Mouse (Mus musculus) heart, postnatal 36 days (tissue): ENCODE measurements around the gene Schip1. TPM values are rescaled to one million over a fixed set of nuclear protein-coding genes. Genes with fewer than 3 reads are reported as not detected.
A peak's percentile ranks its signal among the peaks of the same experiment; 100 is the strongest.

Experiments used
- DNase-seq, 2 experiments: peaks; one replicate each; pipeline ENCODE4 v3.0.0; 2021 to 2022
- intact Hi-C: fragments of 180-260 bp; cut with DNase I; formaldehyde crosslinking; loops from one replicate; pipeline ENCODE4 v1.15.1; 2025
- total RNA-seq, 2 experiments: library from RNA; stranded (reverse); gene quantifications; 2 replicates each; pipeline ENCODE4 v1.2.3; 2021

Schip1 gene
- total RNA-seq, 2 experiments from 2014 or later = 178 to 194 TPM

DNA sequence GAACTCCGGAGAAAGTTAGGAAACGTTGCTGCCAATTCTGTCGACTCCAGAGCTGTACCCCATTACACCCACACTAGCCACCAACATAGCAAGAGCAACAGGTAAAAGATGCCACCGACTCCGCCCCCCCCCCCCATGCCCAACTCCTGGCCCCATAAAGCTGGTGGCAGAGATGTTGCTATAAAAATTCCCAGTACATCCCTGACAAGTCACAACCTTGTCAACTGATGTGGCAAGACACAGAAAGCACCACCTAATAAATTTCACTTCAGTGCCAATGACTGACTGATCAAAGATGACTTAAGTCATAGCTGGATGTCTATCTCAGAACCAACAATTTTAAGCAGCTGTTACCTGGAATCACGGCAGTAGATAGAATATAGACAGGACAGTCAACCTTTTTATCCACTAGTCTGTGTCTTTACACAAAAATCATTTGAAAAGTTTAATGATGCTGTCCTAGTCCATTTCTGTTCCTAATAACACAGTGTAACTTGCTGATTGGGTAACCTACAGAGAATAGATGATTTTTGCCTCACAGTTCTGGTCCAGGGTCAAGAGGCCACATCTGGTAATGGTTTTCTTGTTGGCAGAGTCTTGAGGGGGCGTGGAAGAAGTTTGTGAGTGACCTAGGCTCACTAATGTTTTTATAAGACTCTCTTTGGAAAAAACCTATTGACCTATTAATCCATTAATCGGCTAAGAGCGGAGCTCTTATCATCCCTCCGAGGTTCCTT is 389.3 kb downstream of the Schip1 start:
- intact Hi-C loops = no loop called here
- DNase-seq = no peak

- no peak for DNase-seq
- intact Hi-C loops = loop anchor here (10.0 kb wide), 1 partner anchor 412 kb away; no protein-coding TSS in a partner anchor
Measured at GRCm38 (mm10) chr3:68466643-68467042, 402.0 kb downstream of the Schip1 start.

- intact Hi-C loops = loop anchor here (2.0 to 10.0 kb wide), 2 partner anchors 27 to 413 kb away; no protein-coding TSS in a partner anchor
- DNase-seq = peak; percentile 20 to 25
Measured at GRCm38 (mm10) chr3:68467941-68468687, 403.5 kb downstream of the Schip1 start.

DNA sequence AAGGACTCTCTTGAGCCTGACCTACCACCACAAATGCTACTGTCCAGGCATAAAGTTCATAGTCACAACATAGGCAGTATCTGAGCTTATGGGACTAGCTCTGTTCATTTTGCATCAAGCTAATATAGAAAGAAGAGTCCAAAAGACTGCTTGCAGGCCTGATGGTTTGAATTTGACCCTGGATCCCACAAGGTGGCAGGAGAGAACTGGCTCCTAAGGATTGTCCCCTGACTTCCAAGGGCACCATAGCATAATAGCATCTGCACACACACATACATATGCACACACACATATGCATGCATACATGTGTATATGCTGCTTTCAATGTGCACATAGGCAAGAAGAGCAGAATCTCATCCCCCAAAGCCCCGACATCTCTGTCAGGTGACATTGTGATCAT is 405.0 kb downstream of the Schip1 start:
- DNase-seq = no peak
- intact Hi-C loops = loop anchor here (1.0 to 10.0 kb wide), 3 partner anchors 25 to 415 kb away; no protein-coding TSS in a partner anchor

DNA sequence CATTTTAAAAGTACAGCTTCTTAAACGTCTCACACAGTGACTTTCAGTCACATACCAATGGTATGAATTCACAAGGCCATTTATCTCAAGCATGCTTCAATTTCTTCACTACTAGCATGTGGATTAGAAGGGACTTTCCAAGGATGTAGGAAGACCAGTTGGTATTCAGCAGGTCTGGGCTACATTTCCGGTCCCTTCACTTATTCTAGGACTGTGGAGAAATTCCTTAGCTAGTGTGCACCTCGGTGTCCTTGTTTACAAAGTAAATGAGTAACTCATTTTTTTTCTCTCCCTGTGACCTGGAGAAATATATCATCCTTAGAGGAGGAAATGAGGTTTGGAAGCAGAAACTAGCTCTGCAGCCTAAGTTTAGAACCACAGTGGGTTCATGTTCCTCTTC is 405.5 kb downstream of the Schip1 start:
- intact Hi-C loops = loop anchor here (1.0 kb wide), 1 partner anchor 73 kb away; no protein-coding TSS in a partner anchor
- DNase-seq = no peak

- no peak for DNase-seq
Measured at GRCm38 (mm10) chr3:68470622-68471021, 406.0 kb downstream of the Schip1 start.

GRCm38 (mm10) chr3:68476336-68476735 is 411.7 kb downstream of the Schip1 start:
- intact Hi-C loops = no loop called here

More at GRCm38 (mm10) chr3:68470622-68471021, 406.0 kb downstream of the Schip1 start:
- intact Hi-C loops = loop anchor here (1.0 kb wide), 1 partner anchor 73 kb away; no protein-coding TSS in a partner anchor

DNA sequence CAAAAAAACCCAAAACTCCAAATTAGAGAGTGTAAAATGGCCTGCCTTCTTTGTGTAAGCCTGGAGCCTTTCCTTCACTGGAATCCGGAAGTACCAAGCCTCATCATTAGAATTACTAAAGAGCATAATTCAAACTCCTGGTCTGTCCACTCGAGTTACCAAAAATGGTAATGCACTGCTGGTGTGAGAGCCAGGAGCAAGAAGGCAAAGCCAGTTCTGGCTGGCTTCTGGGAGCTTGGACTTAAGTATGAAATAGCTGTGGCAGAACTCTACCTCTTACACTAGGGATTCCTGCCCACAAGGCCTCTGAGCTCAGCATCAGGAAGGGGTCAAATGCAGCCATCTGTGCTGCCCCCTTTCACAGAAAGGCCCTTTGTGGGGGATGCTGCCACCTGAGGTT is 412.9 kb downstream of the Schip1 start:
- no peak for DNase-seq
- intact Hi-C loops = no loop called here

More at GRCm38 (mm10) chr3:68476336-68476735, 411.7 kb downstream of the Schip1 start:
- no peak for DNase-seq

- intact Hi-C loops = no loop called here
- no peak for DNase-seq
Measured at GRCm38 (mm10) chr3:68479266-68479665, 414.7 kb downstream of the Schip1 start.

DNA sequence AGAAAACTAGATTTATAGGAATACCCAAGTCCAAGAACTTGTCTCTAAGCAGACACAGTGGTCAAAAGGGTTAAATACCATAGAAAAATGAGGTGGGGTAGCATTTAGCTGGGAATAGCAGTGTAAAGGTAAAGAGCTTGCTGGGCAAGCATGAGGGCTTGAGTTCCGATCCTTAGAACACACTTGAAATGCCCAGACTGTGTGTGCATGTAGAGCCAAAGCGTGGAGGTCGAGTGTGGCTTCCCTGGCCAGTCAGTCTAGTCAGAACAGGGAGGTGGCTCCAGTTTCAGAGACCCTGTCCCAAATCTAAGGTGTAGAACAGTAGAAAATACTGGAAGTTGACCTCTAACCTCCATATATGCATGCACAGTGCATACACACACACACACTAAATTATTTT is 418.9 kb downstream of the Schip1 start:
- no peak for DNase-seq
- intact Hi-C loops = no loop called here

GRCm38 (mm10) chr3:68484021-68484420 is 419.4 kb downstream of the Schip1 start:
- intact Hi-C loops = no loop called here
- DNase-seq = no peak

GRCm38 (mm10) chr3:68484561-68484960 is 420.0 kb downstream of the Schip1 start:
- no peak for DNase-seq
- intact Hi-C loops = no loop called here

DNA sequence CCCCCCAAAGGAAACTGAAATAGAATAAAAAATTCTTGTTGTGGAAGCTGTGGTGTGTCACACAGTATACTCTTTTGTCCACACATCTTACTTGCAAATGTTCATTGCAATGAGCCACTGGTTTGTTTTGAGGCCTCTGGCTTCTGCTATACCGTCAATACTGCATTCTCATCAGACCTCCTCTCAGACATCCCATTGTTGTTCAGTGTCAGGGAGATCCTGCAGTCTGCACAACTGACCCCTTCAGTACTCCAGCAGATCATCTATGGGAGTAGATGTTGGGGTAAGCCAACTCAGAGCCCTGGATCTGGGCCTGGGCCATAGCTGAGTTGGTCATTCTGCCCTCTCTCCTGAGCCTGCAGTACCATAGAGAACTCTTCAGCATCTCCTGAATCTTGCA is 423.0 kb downstream of the Schip1 start:
- intact Hi-C loops = no loop called here
- DNase-seq = no peak

GRCm38 (mm10) chr3:68488316-68488715 is 423.7 kb downstream of the Schip1 start:
- DNase-seq = no peak
- intact Hi-C loops = no loop called here

GRCm38 (mm10) chr3:68491516-68491915 is 426.9 kb downstream of the Schip1 start:
- intact Hi-C loops = loop anchor here (10.0 kb wide), 1 partner anchor 513 kb away; the partner anchor contains the start of genes Ift80 and Smc4
- DNase-seq = no peak

DNA sequence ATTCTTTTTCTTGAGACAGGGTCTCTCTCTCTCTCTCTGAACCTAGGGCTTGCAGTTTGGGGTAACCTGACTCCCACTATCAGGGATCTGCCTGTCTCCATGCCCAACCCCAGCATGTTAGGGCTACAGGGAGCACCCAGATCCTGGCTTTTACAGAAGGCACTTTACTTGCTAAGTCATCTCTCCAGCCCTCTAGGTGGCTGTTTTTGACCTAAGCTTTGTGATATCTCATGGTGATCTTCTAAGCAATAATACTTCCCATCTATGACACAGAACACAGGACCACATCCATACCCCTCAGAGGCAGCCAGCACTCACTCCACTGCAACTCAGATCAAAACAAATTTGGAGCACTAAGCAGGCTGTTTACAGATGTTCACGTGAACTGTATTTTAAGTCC is 427.5 kb downstream of the Schip1 start:
- no peak for DNase-seq
- intact Hi-C loops = loop anchor here (10.0 kb wide), 1 partner anchor 513 kb away; the partner anchor contains the start of genes Ift80 and Smc4

DNA sequence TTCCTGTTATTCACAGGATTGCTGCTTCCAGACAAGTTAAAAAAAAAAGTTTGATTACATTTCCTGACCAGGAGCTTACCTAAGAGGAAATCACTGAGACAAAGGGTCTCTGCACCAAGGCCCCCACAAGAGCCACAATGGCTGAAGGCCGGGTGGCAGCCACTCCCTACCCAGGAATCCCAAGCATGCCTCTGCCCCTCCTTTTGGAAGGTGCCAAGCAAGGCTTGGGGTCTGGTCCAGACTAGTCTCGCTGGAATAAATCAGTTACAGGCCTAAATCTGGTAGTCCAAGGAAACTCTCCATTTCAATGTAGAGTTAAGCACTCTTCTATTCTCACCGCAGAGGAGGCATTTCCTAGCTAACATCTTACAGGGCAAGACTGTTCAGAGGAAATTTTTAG is 427.9 kb downstream of the Schip1 start:
- intact Hi-C loops = loop anchor here (10.0 kb wide), 1 partner anchor 512 kb away; the partner anchor contains the start of genes Ift80 and Smc4
- peak; percentile 25 to 46 for DNase-seq

DNA sequence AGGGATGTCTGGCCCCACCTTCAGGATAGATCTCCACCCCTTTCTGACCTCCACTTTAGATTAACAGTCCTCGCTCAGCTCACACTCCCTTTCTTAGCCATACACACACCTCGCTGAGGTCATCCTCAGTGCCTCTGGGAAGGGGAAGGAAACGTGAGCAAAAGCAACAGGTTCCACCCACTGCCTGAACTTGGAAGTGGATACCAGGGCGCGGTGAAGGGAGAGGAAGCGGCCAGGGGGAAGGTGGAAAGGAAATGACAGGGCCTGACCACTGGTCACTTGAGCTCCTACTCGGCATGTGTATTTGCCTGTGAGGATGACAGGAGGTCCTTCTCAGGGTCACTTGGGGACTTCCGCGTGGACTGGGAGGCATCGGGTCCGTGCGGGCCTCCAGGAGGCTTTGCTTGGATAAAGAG is 428.6 kb downstream of the Schip1 start:
- DNase-seq = no peak
- intact Hi-C loops = loop anchor here (10.0 kb wide), 1 partner anchor 512 kb away; the partner anchor contains the start of genes Ift80 and Smc4

DNA sequence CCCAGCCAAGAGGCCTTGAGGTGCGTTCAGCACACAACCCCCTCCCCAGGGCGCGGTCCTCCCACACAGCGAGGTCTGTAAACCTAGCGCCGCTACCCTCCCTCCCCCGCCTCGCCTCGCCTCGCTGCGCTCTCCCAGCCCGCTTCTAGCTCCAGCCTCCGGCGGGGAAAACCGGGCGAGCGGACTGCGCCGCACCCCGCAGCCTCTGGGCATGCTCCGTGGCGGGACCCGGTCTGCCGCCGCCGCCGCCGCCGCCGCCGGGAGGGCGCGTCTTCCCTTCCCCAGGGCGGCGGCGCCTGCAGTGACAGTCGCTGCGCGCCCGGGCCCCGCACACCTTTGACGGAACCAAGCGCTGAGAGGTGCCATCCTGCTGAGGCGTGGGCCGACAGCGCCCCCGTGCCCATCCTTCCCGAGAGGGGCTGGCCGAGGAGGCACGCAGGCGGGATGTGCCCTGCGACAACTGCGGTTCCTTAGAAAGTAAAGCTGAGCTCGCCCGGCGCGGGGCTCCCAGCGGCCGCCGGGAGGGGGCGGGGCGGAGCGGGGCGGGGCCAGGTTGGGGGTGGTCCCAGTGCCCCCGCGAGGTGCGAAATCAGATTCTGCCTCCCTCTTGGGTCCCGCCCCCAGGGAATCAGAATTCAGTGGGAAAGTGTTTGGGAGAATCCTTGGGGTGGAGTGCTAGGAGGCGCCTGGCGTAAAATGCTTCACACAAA is 429.1 kb downstream of the Schip1 start:
- intact Hi-C loops = loop anchor here (2.0 to 10.0 kb wide), 4 partner anchors 15 to 511 kb away; partner anchors contain the start of genes Ift80 and Smc4
- DNase-seq = peak; percentile 79 to 88
